Mouse (Mus musculus): ENCODE measurements at regions not wholly inside any gene's neighbourhood (a gene's known extent, or its start where the extent isn't known, plus 50 kb on each side); places are given as distances from the start of the nearest gene placed in this dataset.
"Not testable (repeated sequence)": the region's sequence is repeated elsewhere in the genome, so short reads cannot be mapped to it uniquely, and the experiment has no call there.

DNA sequence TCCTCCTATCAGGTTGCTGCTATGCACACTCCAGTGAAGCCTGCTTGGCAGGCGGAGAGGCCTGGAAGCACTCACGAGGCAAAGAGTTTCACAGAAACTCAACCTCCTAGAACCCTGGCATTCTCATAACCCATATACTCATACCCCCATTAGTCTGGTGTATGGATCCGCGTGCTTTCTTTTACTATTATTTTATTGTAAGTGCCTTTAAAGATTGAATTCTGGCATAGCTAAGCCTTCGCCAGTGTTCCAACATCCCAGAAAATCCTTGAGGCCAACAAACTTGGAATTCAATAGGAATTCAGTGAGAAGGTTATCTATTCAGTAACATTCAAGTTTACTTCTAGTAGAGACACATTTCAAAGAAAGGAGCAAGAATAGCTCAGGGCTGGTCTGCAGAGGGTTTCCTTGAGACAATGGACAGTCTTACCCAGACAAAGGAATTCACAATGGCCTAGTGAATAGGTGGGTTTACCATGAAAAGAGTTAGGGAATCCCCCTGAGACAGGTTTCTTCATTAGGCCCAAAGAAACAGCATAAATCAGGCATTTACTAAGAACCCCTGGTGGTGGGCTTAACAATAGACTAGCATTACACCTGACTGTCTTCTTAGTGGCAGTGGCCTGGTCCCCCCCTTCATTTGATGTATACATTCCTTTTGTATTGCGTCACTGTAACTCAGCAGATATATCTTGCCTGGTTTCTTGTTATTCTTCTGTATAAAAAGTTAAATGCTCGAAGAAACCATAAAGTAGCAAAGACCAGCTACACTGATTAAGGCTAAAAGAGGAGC is 80.8 kb upstream of the Gm15446 start:
- WGBS, result 89% methylated on average over 7 of the region's 7 CpGs
- not testable (repeated sequence) for H3K9ac ChIP-seq; H3K4me2 ChIP-seq; H3K36me3 ChIP-seq (ENCODE audit: poor library complexity, severe bottlenecking); H3K9me3 ChIP-seq (replicated peaks); H3K4me3 ChIP-seq; H3K4me1 ChIP-seq; H3K27ac ChIP-seq; H3K27me3 ChIP-seq; ATAC-seq

DNA sequence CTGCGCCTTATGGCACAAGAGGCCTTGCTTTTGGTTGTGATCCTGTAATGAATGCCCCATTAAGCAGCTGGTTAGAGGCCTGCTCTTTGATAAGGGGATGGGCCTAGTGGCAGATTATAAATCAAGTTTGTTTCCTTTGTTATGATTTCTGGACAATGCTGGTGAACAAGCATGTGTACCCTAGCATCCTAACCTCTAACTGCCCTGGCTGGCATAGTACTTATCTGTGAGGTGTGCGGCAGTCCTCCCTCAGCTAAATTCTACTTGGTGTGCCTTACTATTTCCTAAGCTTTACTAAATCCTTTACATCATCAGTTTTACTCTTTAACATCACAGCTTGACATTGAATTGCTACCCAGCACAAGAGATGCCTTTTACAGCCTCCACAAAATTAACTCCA is 79.0 kb upstream of the Gm15446 start:
- not testable (repeated sequence) for H3K36me3 ChIP-seq (ENCODE audit: poor library complexity, severe bottlenecking); H3K9me3 ChIP-seq (replicated peaks); ATAC-seq; H3K4me1 ChIP-seq; H3K27ac ChIP-seq; H3K27me3 ChIP-seq; H3K9ac ChIP-seq
- 86% methylated on average over 2 of the region's 2 CpGs for WGBS
- peak overlapping the region; percentile 56 for H3K4me2 ChIP-seq
- H3K4me3 ChIP-seq, result peak overlapping the region; percentile 38

DNA sequence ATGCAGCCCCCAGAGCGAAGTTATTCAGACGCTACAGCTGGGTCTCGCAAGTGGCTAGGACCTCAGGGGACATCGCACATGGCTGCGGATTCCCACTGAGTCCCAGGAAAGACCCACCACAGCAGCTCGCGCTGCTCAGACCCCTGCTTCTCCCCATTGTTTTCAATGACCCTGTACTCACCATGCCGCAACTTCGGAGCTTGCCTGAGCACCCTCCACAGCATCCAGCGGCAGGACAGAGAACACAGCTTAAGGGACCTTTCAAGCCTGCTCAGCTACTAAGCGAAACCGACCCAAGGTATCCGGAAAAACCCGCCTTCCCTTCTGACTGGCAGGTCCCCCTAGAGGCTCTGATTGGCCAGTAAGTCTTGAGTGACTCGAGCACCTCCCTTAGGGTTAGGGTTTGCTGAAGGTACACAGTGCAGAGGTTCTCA is 78.4 kb upstream of the Gm15446 start:
- Histone ChIP-seq H3K9me3 (replicated peaks) (0 out of 2 replicates have a peak, but pooled peaks cover 4% of the 10 kb centered on the region), H3K9ac (peak overlapping the region; percentile 53), H3K4me1 (no peaks in the 10 kb centered on the region), H3K36me3 (ENCODE audit: poor library complexity, severe bottlenecking) (no peaks in the 10 kb centered on the region), H3K4me2 (peak overlapping the region; percentile 56), H3K27me3 (no peaks in the 10 kb centered on the region), H3K4me3 (peak overlapping the region; percentile 38), H3K27ac (no peak overlapping the region)
- peak; percentile 50; the same call in 1 of the 2 replicates for ATAC-seq
- 21% methylated on average over 15 of the region's 15 CpGs for WGBS

DNA sequence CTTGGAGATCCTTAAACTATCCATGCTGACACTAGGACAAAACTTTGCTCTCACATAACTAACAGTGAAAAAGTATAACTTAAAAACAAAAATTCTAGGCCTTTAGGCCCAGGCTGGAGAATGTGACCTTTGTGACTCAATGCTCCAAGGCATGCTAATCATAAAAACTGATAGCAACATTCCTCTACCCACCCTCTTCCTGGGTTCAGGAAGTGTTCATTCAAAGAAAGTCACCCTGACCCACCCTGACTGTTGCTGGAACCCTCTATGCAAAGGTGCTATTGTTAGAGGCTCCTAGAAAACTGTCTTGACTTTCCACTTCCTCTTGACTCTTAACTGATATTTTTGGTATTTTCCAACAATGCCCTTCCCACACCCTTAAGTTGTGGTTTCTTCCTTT is 72.0 kb upstream of the Gm15446 start:
- H3K4me2 ChIP-seq; H3K9ac ChIP-seq; H3K4me3 ChIP-seq; H3K4me1 ChIP-seq; H3K27ac ChIP-seq; ATAC-seq; H3K9me3 ChIP-seq (replicated peaks); H3K36me3 ChIP-seq (ENCODE audit: poor library complexity, severe bottlenecking); H3K27me3 ChIP-seq: not testable (repeated sequence)

DNA sequence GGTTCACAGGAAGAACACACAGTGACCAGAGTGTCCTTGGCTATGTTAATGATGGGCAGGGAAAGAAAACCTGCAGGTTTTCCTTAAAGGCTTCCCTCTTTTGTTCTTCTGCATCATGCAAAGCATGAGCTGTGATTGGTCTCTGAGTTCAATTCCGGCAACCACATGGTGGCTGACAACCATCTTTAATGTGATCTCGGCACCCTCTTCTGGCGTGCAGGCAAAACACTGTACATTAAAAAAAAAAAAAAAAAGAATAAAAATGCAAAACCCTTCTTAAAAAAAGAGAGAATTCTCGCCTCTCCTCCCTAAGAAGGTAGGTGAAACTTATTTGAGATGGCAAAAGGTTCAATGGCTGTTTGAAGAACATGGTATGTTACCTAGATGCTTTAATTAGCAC is 62.8 kb upstream of the Gm15446 start:
- H3K27me3 ChIP-seq, result no peaks in the 10 kb centered on the region
- H3K9me3 ChIP-seq (replicated peaks), result no peaks in the 10 kb centered on the region
- no peaks in the 10 kb centered on the region for H3K36me3 ChIP-seq (ENCODE audit: poor library complexity, severe bottlenecking)
- 79% methylated on average over 4 of the region's 4 CpGs for WGBS
- no peaks in the 10 kb centered on the region for H3K4me1 ChIP-seq
- no peak overlapping the region for H3K27ac ChIP-seq
- H3K4me2 ChIP-seq, result no peak overlapping the region
- H3K9ac ChIP-seq, result no peak overlapping the region
- no peak for ATAC-seq
- no peak overlapping the region for H3K4me3 ChIP-seq

DNA sequence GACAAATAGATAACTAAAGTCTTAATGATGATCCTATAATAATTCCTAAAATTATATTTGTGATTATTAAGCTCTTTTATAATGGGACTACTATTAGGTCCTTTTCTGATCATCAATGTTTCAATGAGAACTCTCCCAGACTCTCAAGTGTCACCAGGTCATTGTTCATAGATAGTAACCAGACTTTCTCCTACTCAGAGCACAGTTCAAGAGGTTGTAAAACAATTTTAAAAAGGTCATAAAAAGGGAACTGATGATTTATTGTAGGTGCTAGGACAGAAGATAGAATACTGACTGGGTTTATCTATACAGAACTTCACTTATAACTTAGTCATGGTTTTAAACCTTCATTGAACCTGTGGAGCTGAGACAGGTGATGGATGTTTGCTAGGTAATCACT is 58.7 kb upstream of the Gm15446 start:
- not testable (repeated sequence) for H3K27ac ChIP-seq; H3K9me3 ChIP-seq (replicated peaks); H3K4me2 ChIP-seq; H3K9ac ChIP-seq; ATAC-seq; H3K4me3 ChIP-seq; H3K4me1 ChIP-seq; H3K27me3 ChIP-seq; H3K36me3 ChIP-seq (ENCODE audit: poor library complexity, severe bottlenecking)

DNA sequence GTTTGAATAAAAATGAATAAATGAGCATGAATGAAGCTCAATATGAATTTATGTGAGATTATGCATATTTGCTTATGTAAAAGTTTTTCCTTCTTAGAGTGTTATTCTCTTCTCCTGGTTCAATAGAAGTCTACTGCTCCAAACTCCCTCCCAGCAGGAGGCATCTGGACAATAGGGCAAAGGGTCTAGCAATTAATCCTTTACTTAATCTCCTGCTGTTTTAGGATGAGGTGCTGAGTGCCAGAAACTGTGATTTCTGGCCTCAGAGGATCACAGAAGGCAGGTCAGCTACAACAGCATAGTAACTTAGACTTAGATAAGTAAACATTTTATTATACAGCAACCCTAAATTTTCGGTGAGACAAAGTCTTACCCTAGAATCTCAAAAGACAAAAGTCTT is 57.6 kb upstream of the Gm15446 start:
- H3K27me3 ChIP-seq, result no peaks in the 10 kb centered on the region
- no peak overlapping the region for H3K9ac ChIP-seq
- no peak overlapping the region for H3K27ac ChIP-seq
- peaks cover 8% of the 10 kb centered on the region for H3K4me1 ChIP-seq
- no peaks in the 10 kb centered on the region for H3K9me3 ChIP-seq (replicated peaks)
- 0 out of 2 replicates have a peak overlapping the region, but pooled peaks have one; percentile 67 for H3K4me2 ChIP-seq
- no peak overlapping the region for H3K4me3 ChIP-seq
- ATAC-seq, result no peak
- WGBS, result 54% methylated on average over 1 of the region's 1 CpGs
- 0 out of 2 replicates have a peak, but pooled peaks cover 5% of the 10 kb centered on the region for H3K36me3 ChIP-seq (ENCODE audit: poor library complexity, severe bottlenecking)

DNA sequence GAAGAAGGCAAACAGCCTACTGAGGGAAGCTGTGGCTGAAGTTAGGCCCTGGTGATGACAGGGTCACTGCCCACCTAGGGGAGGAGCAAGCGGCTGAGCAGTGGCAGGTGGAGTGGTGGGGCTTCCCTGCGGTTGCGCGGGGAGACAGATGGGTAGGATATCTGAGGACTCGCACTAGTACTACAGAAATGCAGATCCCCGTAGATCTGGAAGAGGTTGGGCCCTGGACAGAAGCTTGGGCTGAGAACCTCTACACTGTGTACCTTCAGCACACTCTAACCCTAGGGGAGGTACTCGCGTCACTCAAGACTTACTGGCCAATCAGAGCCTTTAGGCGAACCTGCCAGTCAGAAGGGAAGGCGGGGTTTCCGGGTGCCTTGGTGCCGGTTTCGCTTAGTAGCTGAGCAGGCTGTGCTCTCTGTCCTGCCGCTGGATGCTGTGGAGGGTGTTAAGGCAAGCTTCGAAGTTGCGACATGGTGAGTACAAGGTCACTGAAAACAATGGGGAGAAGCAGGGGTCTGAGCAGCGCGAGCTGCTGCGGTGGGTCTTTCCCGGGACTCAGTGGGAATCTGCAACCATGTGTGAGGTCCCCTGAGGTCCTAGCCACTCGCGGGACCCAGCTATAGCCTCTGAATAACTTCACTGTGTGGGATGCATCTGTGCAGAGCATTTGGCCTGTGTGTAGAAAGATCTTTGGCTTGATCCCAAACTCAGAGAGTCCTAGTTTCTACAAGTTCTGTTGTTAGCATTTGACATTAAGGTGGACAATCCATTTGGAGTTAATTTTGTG is 56.7 kb upstream of the Gm15446 start:
- H3K27me3 ChIP-seq, result no peaks in the 10 kb centered on the region
- H3K4me2 ChIP-seq, result peak overlapping the region; percentile 67
- WGBS, result 2% methylated on average over 22 of the region's 22 CpGs
- 0 out of 2 replicates have a peak, but pooled peaks cover 5% of the 10 kb centered on the region for H3K36me3 ChIP-seq (ENCODE audit: poor library complexity, severe bottlenecking)
- ATAC-seq, result peak; percentile 100
- peak overlapping the region; percentile 65 for H3K4me3 ChIP-seq
- H3K4me1 ChIP-seq, result peaks cover 8% of the 10 kb centered on the region
- H3K9ac ChIP-seq, result peak overlapping the region; percentile 80
- H3K9me3 ChIP-seq (replicated peaks), result no peaks in the 10 kb centered on the region
- peak overlapping the region; percentile 57 for H3K27ac ChIP-seq

DNA sequence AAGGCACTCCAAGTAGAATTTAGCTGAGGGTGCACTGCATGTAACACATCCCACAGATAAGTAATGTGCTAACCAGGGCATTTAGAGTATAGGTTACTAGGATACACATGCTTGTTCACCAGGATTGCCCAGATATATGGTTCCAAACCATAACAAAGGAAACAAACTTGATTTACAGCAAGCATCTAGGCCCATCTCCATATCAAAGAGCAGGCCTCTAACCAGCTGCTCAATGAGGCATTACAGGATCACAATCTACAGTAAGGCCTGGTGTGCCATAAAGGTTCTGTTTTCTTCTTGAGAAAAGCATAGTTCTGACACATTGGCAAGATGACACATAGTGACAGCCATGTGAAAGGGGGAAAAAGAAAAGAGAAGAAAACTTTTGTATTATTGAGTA is 56.0 kb upstream of the Gm15446 start:
- not testable (repeated sequence) for ATAC-seq, H3K27ac ChIP-seq
- H3K9ac ChIP-seq, result peak overlapping the region; percentile 80

More for the DNA sequence above, 56.0 kb upstream of the Gm15446 start:
- peak overlapping the region; percentile 65 for H3K4me3 ChIP-seq
- peak overlapping the region; percentile 67 for H3K4me2 ChIP-seq
- not testable (repeated sequence) for H3K36me3 ChIP-seq (ENCODE audit: poor library complexity, severe bottlenecking); H3K27me3 ChIP-seq; H3K4me1 ChIP-seq; H3K9me3 ChIP-seq (replicated peaks)
